Mouse (Mus musculus) B cell, adult (primary cell): Measurements from ENCODE around the gene D3Ertd254e. TPM values are rescaled to one million over a fixed set of nuclear protein-coding genes. Genes with fewer than 3 reads are reported as not detected.

Source experiments
- total RNA-seq: library from RNA; stranded (reverse); gene quantifications from 4 replicates; pipeline ENCODE4 v1.2.4, GENCODE M21; 2023; ENCODE audit not compliant: inconsistent age

The D3Ertd254e gene
- 3.1 to 4.5 TPM (median 3.8 TPM) in 4 replicates for total RNA-seq

GRCm38 (mm10) chr3:36150934-36151686, at the start of gene D3Ertd254e:
TSS of gene D3Ertd254e (plus strand) at chr3:36151017.

Other genes starting within 250 kb of the D3Ertd254e start
- 72.6 to 99.9 TPM (median 75.9 TPM) in 4 replicates for gene Dcun1d1, start 213.6 kb upstream of the D3Ertd254e start, total RNA-seq
- 32.4 to 36.7 TPM (median 34.7 TPM) in 4 replicates for gene Mccc1, start 150.3 kb upstream of the D3Ertd254e start, total RNA-seq
- not detected in 4 replicates for gene Ccdc144b, start 97.5 kb upstream of the D3Ertd254e start, total RNA-seq
- gene Acad9, start 85.0 kb upstream of the D3Ertd254e start, total RNA-seq, result 41.1 to 50.3 TPM (median 44.5 TPM) in 4 replicates
- not detected in 4 replicates for gene Qrfpr, start 71.3 kb downstream of the D3Ertd254e start, total RNA-seq